Mouse (Mus musculus): ENCODE measurements around the gene Pcdh9. TPM values are rescaled to one million over a fixed set of nuclear protein-coding genes. Genes with fewer than 3 reads are reported as not detected.

The Pcdh9 gene
- total RNA-seq, 2 experiments from 2014 or later = 3.2 to 4.4 TPM

- no peak for DNase-seq
Observed at GRCm38 (mm10) chr14:93380757-93381156, 509.7 kb downstream of the Pcdh9 start.

GRCm38 (mm10) chr14:93376159-93376558 is 514.3 kb downstream of the Pcdh9 start:
- no peak for DNase-seq

GRCm38 (mm10) chr14:93374181-93374580 is 516.3 kb downstream of the Pcdh9 start:
- no peak for DNase-seq

- DNase-seq = no peak
Observed at GRCm38 (mm10) chr14:93354150-93354549, 536.3 kb downstream of the Pcdh9 start.

- DNase-seq = peak; percentile 19
Observed at GRCm38 (mm10) chr14:93350906-93351305, 539.6 kb downstream of the Pcdh9 start.

GRCm38 (mm10) chr14:93349166-93349565 is 541.3 kb downstream of the Pcdh9 start:
- no peak for DNase-seq

- no peak for DNase-seq
Observed at GRCm38 (mm10) chr14:93347031-93347430, 543.4 kb downstream of the Pcdh9 start.

- peak; percentile 9 for DNase-seq
Observed at GRCm38 (mm10) chr14:93342781-93343180, 547.7 kb downstream of the Pcdh9 start.

- DNase-seq = no peak
Observed at GRCm38 (mm10) chr14:93341390-93341789, 549.1 kb downstream of the Pcdh9 start.

- no peak for DNase-seq
Observed at GRCm38 (mm10) chr14:93329247-93329646, 561.2 kb downstream of the Pcdh9 start.

- no peak for DNase-seq
Observed at GRCm38 (mm10) chr14:93317393-93317792, 573.1 kb downstream of the Pcdh9 start.

- no peak for DNase-seq
Observed at GRCm38 (mm10) chr14:93288361-93288760, 602.1 kb downstream of the Pcdh9 start.

- DNase-seq = no peak
Observed at GRCm38 (mm10) chr14:93287642-93288041, 602.8 kb downstream of the Pcdh9 start.

GRCm38 (mm10) chr14:93285136-93285535 is 605.3 kb downstream of the Pcdh9 start:
- no peak for DNase-seq

- no peak for DNase-seq
Observed at GRCm38 (mm10) chr14:93284009-93284408, 606.5 kb downstream of the Pcdh9 start.

GRCm38 (mm10) chr14:93275661-93276060 is 614.8 kb downstream of the Pcdh9 start:
- no peak for DNase-seq

- DNase-seq = no peak
Observed at GRCm38 (mm10) chr14:93274767-93275166, 615.7 kb downstream of the Pcdh9 start.

GRCm38 (mm10) chr14:93253411-93253810 is 637.1 kb downstream of the Pcdh9 start:
- no peak for DNase-seq

- DNase-seq = no peak
Observed at GRCm38 (mm10) chr14:93240263-93240662, 650.2 kb downstream of the Pcdh9 start.

GRCm38 (mm10) chr14:93234333-93234732 is 656.1 kb downstream of the Pcdh9 start:
- DNase-seq = no peak

- DNase-seq = no peak
Observed at GRCm38 (mm10) chr14:93233599-93233998, 656.9 kb downstream of the Pcdh9 start.

- peak; percentile 63 for DNase-seq
Observed at GRCm38 (mm10) chr14:93214846-93215245, 675.6 kb downstream of the Pcdh9 start.

GRCm38 (mm10) chr14:93199791-93200190 is 690.7 kb downstream of the Pcdh9 start:
- no peak for DNase-seq

GRCm38 (mm10) chr14:93182606-93183491 is 707.6 kb downstream of the Pcdh9 start:
- no peak for DNase-seq
